ENCODE assay signal across 8 mouse cellular contexts in genomic region chr17:5886943-5887800, GRCm38 (mm10). TPM values are rescaled to one million over a fixed set of nuclear protein-coding genes. Genes with fewer than 3 reads are reported as not detected.
A peak's percentile ranks its signal among the peaks of the same experiment; 100 is the strongest.
DNase-seq lines count a peak whose midpoint lies in the region; ATAC-seq and TF ChIP-seq lines count a peak whose summit lies in the region.

No protein-coding gene starts in this region.

- 62% methylated on average over 20 of the region's 20 CpGs for WGBS in intestine, embryonic 16.5 days

- DNase-seq in adrenal gland, adult (ENCODE audit: inconsistent age in 2 of 2, low spot score in 1 of 2): peak; percentile 6 to 53
- DNase-seq in adrenal gland, postnatal 10 days: no peak
- DNase-seq in layer of hippocampus, adult 2 months (ENCODE audit: low spot score in 2 of 2): peak; percentile 21 to 23
- no peak for DNase-seq in layer of hippocampus, adult 8-10 months (ENCODE audit: low spot score in 2 of 2)
- no peak for DNase-seq in urinary bladder, adult 18-20 months (ENCODE audit: low spot score in 2 of 2)

- peak; percentile 74 for TF ChIP-seq CTCF in layer of hippocampus, adult 2 months (conservative IDR thresholded peaks at IDR 0.05)
- TF ChIP-seq CTCF in bone marrow macrophage, adult 2 months (IDR thresholded peaks at IDR 0.05; ENCODE audit: low read depth, low read length): no peak

- H3K36me3 ChIP-seq in intestine, embryonic 16.5 days (ENCODE audit: control insufficient read depth, insufficient read depth, low read length): no peaks in the 10 kb centered on the region; the same call in 1 of the 2 replicates

- peak overlapping the region; percentile 55; the same call in 1 of the 2 replicates for H3K27ac ChIP-seq in layer of hippocampus, adult 2 months
- peak overlapping the region; percentile 53 for H3K27ac ChIP-seq in bone marrow macrophage, adult 2 months (ENCODE audit: insufficient read depth, low read depth, low read length)
- H3K27ac ChIP-seq in intestine, embryonic 16.5 days (ENCODE audit: low read length): peak overlapping the region; percentile 45; the same call in 1 of the 2 replicates

- peak overlapping the region; percentile 12; the same call in 1 of the 2 replicates for H3K4me2 ChIP-seq in intestine, embryonic 16.5 days (ENCODE audit: low read depth, low read length)

- H3K9ac ChIP-seq in intestine, embryonic 16.5 days (ENCODE audit: low read depth, low read length): no peak overlapping the region; the same call in 1 of the 2 replicates

- no peaks in the 10 kb centered on the region for H3K27me3 ChIP-seq in intestine, embryonic 16.5 days (replicated peaks; ENCODE audit: control insufficient read depth, insufficient read depth, low read length)

- H3K4me3 ChIP-seq in layer of hippocampus, adult 2 months: no peak overlapping the region
- H3K4me3 ChIP-seq in bone marrow macrophage, adult 2 months (ENCODE audit: insufficient read depth, low read length): peak overlapping the region; percentile 16; the same call in 1 of the 2 replicates
- H3K4me3 ChIP-seq in intestine, embryonic 16.5 days (ENCODE audit: low read length): no peak overlapping the region

- peaks cover 24% of the 10 kb centered on the region for H3K4me1 ChIP-seq in bone marrow macrophage, adult 2 months (ENCODE audit: control insufficient read depth, insufficient read depth, low read length)
- H3K4me1 ChIP-seq in intestine, embryonic 16.5 days (ENCODE audit: control insufficient read depth, insufficient read depth, low read length): peaks cover 22% of the 10 kb centered on the region; the same call in 1 of the 2 replicates

- no peak for TF ChIP-seq POLR2A in bone marrow macrophage, adult 2 months (IDR thresholded peaks at IDR 0.05; ENCODE audit: borderline replicate concordance, low read depth, low read length)

- H3K9me3 ChIP-seq in intestine, embryonic 16.5 days (ENCODE audit: control insufficient read depth, low read length): no peaks in the 10 kb centered on the region

- ATAC-seq in intestine, embryonic 16.5 days: no peak
- ATAC-seq in neutrophil, adult 5-6 weeks (ENCODE audit: extremely low read depth, insufficient number of reproducible peaks, low FRiP score, poor library complexity, severe bottlenecking): peak; percentile 25; the same call in 1 of the 2 replicates

RNA-seq across cellular contexts. Expression of gene Snx9, which starts 46.0 kb away (rescaled TPM):
- total RNA-seq in adrenal gland, postnatal 10 days (2021): 10 to 100 TPM; 48.3 to 51.7 TPM
- total RNA-seq in layer of hippocampus, adult 2 months (2021): 10 to 100 TPM; 15.6 to 16.1 TPM
- 10 to 100 TPM; 15.0 to 16.8 (median 15.5) TPM for total RNA-seq in layer of hippocampus, adult 8-10 months (2022)
- polyA plus RNA-seq in bone marrow macrophage, adult 2 months (2012; ENCODE audit: insufficient read depth, insufficient read length, missing spikeins): 77.6 and 78.7 TPM in 2 replicates
- 52.6 and 61.6 TPM in 2 replicates for polyA plus RNA-seq in intestine, embryonic 16.5 days (2015; fragmentation: Nextera tagmentation; extraction: Ambion mirVana)
- total RNA-seq in neutrophil, adult 5-6 weeks (2017): 60.4 and 73.9 TPM in 2 replicates

RNA-seq across cellular contexts. Expression of gene Synj2, which starts 53.9 kb away (rescaled TPM):
- total RNA-seq in adrenal gland, postnatal 10 days (2021): 10 to 100 TPM in 1 of 2 experiments, 1 to 10 TPM in 1; 8.2 to 15.4 TPM
- 10 to 100 TPM; 54.1 to 62.2 TPM for total RNA-seq in layer of hippocampus, adult 2 months (2021)
- total RNA-seq in layer of hippocampus, adult 8-10 months (2022): 10 to 100 TPM; 61.3 to 82.7 (median 71.8) TPM
- 9.7 and 11.2 TPM in 2 replicates for polyA plus RNA-seq in bone marrow macrophage, adult 2 months (2012; ENCODE audit: insufficient read depth, insufficient read length, missing spikeins)
- 3.5 and 4.0 TPM in 2 replicates for polyA plus RNA-seq in intestine, embryonic 16.5 days (2015; fragmentation: Nextera tagmentation; extraction: Ambion mirVana)
- total RNA-seq in neutrophil, adult 5-6 weeks (2017): 6.6 and 8.7 TPM in 2 replicates

Comparison
In these comparisons a context has a peak if more than half of its experiments do, and no peak if none do; other contexts are left out.
1. DNase-seq: peak in adrenal gland, adult (2 of 2) and layer of hippocampus, adult 2 months (2 of 2); none in adrenal gland, postnatal 10 days (single experiment), layer of hippocampus, adult 8-10 months (0 of 2) and urinary bladder, adult 18-20 months (0 of 2).
2. Peak in every context shown above with its lines, with median percentiles within 50 percentile points of each other: H3K27ac ChIP-seq.